Mouse (Mus musculus) spleen, adult 2 months (tissue): ENCODE data around the gene Wdr83.

Experiments
- CTCF ChIP-seq: fragments of 200-500 bp; IDR thresholded peaks from 2 replicates; pipeline ENCODE4 v1.5.1; 2011; ENCODE audit warnings: mild to moderate bottlenecking, inconsistent platforms; ENCODE audit not compliant: insufficient read depth, insufficient read length, insufficient replicate concordance; ENCODE audit errors: extremely low read depth
- POLR2A ChIP-seq: fragments of 200-500 bp; IDR thresholded peaks from 2 replicates; pipeline ENCODE4 v1.6.1; 2011; ENCODE audit warnings: low read depth, low read length, inconsistent platforms

DNA sequence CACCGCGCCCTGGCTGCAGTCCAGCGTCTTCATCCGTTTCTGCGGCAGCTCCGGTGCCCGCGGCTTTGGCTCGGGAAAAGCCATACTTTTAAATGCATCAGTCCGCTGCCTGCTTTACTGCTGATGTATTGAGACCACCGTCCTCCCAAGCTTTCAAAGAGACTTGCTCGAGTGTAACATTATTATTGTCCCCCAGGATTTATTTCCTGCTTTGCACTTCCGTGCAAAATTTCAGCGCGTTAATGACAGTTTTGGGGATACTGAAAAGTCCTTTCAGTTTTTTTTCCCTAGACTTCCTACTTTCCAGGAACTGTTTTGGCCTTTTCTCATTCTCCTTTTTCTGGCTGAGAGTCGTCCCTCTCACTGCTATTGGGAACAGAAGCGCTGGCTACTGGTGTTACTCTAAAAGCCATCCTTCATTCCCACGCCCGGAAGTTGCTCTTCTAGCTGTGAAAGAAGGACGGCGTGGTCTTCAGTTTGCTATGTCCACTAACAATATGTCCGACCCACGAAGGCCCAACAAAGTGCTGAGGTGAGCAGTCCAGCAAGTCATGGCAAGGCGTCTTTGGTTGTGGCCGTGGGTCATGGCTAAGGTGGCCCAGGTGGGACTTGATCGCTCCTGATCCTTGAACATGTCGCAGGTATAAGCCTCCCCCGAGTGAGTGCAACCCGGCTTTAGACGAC, 432 bp downstream of the Wdr83 start, which contains the start of gene Wdr83os:
- TF ChIP-seq POLR2A: no peak
- TF ChIP-seq CTCF: no peak
